Mouse (Mus musculus): Measurements from ENCODE around the gene Upf2.

- TF ChIP-seq POLR2A (IDR thresholded peaks at IDR 0.05; ENCODE audit: low read depth, low read length) = no peak
- no peak for TF ChIP-seq CTCF (IDR thresholded peaks at IDR 0.05; ENCODE audit: extremely low read depth, insufficient read depth, insufficient read length, insufficient replicate concordance)
These were observed 11.4 kb upstream of the Upf2 start for GRCm38 (mm10) chr2:5939911-5940310.

Data from spleen, adult 2 months (tissue).